Mouse (Mus musculus) forebrain, postnatal 0 days (tissue): ENCODE data around the gene Lamc3. TPM values are rescaled to one million over a fixed set of nuclear protein-coding genes. Genes with fewer than 3 reads are reported as not detected.

ENCODE experiments used
- ATAC-seq: fragments of 200-750 bp; cut with Nextera tagmentation; 2 replicates; pipeline ENCODE4 v1.8.0; 2017; ENCODE audit warnings: mild to moderate bottlenecking, moderate library complexity
- DNase-seq: peaks from one replicate; pipeline ENCODE4 v3.0.0-alpha.2; 2015
- H3K27ac ChIP-seq: fragments of 300-500 bp; sonication (generic); 2 replicates; pipeline ENCODE4 v1.5.1; 2014; ENCODE audit warnings: low read depth, mild to moderate bottlenecking, antibody characterized with exemption, low read length, moderate library complexity, mixed read lengths
- H3K27me3 ChIP-seq: fragments of 300-500 bp; sonication (generic); 2 replicates; pipeline ENCODE4 v1.6.1; 2014; ENCODE audit warnings: mild to moderate bottlenecking, low read length, mixed read lengths; ENCODE audit not compliant: insufficient read depth
- H3K36me3 ChIP-seq: fragments of 300-500 bp; sonication (generic); 2 replicates; pipeline ENCODE4 v1.6.1; 2014; ENCODE audit warnings: mild to moderate bottlenecking, moderate library complexity; ENCODE audit not compliant: insufficient read depth
- H3K4me1 ChIP-seq: fragments of 300-500 bp; sonication (generic); 2 replicates; pipeline ENCODE4 v1.6.1; 2014; ENCODE audit warnings: antibody characterized with exemption; ENCODE audit not compliant: insufficient read depth
- H3K4me2 ChIP-seq: fragments of 300-500 bp; sonication (generic); 2 replicates; pipeline ENCODE4 v1.6.1; 2014; ENCODE audit warnings: low read depth, mild to moderate bottlenecking, moderate library complexity
- H3K4me3 ChIP-seq: fragments of 300-500 bp; sonication (generic); 2 replicates; pipeline ENCODE4 v1.5.1; 2014; ENCODE audit warnings: low read depth, low read length, mixed read lengths
- H3K9ac ChIP-seq: fragments of 300-500 bp; sonication (generic); 2 replicates; pipeline ENCODE4 v1.6.1; 2014; ENCODE audit warnings: mild to moderate bottlenecking
- H3K9me3 ChIP-seq: fragments of 300-500 bp; sonication (generic); 2 replicates; pipeline ENCODE4 v1.6.1; 2016; ENCODE audit warnings: low read length
- CTCF ChIP-seq: sonication (generic); IDR thresholded peaks from 2 replicates; pipeline ENCODE4 v1.5.1; 2016; ENCODE audit warnings: antibody characterized with exemption, control low read depth, low read depth
- WGBS: fragments of 180-500 bp; shearing (Covaris S2); extraction: QIAGEN DNeasy Blood & Tissue Kit; methylation state at CpG from one replicate; pipeline ENCODE4 v1.1.7; 2014; 5-methylcytosine and 5-hydroxymethylcytosine counted together
- polyA plus RNA-seq: library from polyadenylated mRNA; unstranded; fragments of >200 nt; fragmentation: Nextera tagmentation; extraction: Ambion mirVana; gene quantifications from 2 replicates; pipeline ENCODE4 v1.2.1, GENCODE M21; 2015
- total RNA-seq: library from RNA; depleted of rRNA; stranded (reverse); fragments of >200 nt; gene quantifications from 2 replicates; pipeline ENCODE4 v1.2.3, GENCODE M21; 2014; rRNA removed

Gene Lamc3
- total RNA-seq (6.2 and 11.0 TPM in 2 replicates), polyA plus RNA-seq (1.9 and 2.5 TPM in 2 replicates)

GRCm38 (mm10) chr2:31887030-31887429 is at the start of gene Lamc3:
Gene Lamc3, plus strand, starts transcription at chr2:31887291.
- H3K9me3 ChIP-seq: no peaks in the 10 kb centered on the region
- H3K4me2 ChIP-seq: no peak within 1 kb of the TSS; the same call in 1 of the 2 replicates
- ATAC-seq (peak; percentile 27; the same call in 1 of the 2 replicates), DNase-seq (no peak)
- H3K4me3 ChIP-seq: peak within 1 kb of the TSS; percentile 17; the same call in 1 of the 2 replicates
- H3K36me3 ChIP-seq: no peaks in the 10 kb centered on the region
- 7% methylated on average over 26 of the region's 26 CpGs for WGBS
- TF ChIP-seq CTCF: peak; percentile 62
- H3K4me1 ChIP-seq: no peaks in the 10 kb centered on the region
- H3K9ac ChIP-seq: no peak within 1 kb of the TSS
- H3K27ac ChIP-seq: no peak within 1 kb of the TSS
- peaks cover 42% of the 10 kb centered on the region for H3K27me3 ChIP-seq

- Histone ChIP-seq H3K4me3 (no peak overlapping the region), H3K27ac (no peak overlapping the region), H3K4me1 (no peaks in the 10 kb centered on the region), H3K9ac (no peak overlapping the region), H3K4me2 (no peak overlapping the region), H3K36me3 (no peaks in the 10 kb centered on the region), H3K27me3 (no peaks in the 10 kb centered on the region; the same call in 1 of the 2 replicates), H3K9me3 (no peaks in the 10 kb centered on the region)
- DNase-seq (no peak), ATAC-seq (no peak)
- 40% methylated on average over 1 of the region's 1 CpGs for WGBS
- no peak for TF ChIP-seq CTCF
These were observed 48.2 kb upstream of the Lamc3 start for GRCm38 (mm10) chr2:31838868-31839267.

- no peak for DNase-seq
- no peaks in the 10 kb centered on the region for H3K36me3 ChIP-seq
These were observed 42.4 kb upstream of the Lamc3 start for GRCm38 (mm10) chr2:31844729-31845136.

GRCm38 (mm10) chr2:31845512-31845895 is 41.6 kb upstream of the Lamc3 start:
- 0 out of 2 replicates have a peak, but pooled peaks cover 7% of the 10 kb centered on the region for H3K4me1 ChIP-seq
- H3K4me2 ChIP-seq: peak overlapping the region; percentile 89
- H3K36me3 ChIP-seq: no peaks in the 10 kb centered on the region
- peaks cover 20% of the 10 kb centered on the region for H3K27me3 ChIP-seq
- TF ChIP-seq CTCF: no peak
- ATAC-seq: 0 out of 2 replicates have a peak, but pooled peaks have one; percentile 10
- peak overlapping the region; percentile 48 for H3K9ac ChIP-seq
- H3K4me3 ChIP-seq: peak overlapping the region; percentile 58
- no peak for DNase-seq
- H3K27ac ChIP-seq: no peak overlapping the region
- WGBS: 1% methylated on average over 26 of the region's 26 CpGs
- H3K9me3 ChIP-seq: no peaks in the 10 kb centered on the region

More at GRCm38 (mm10) chr2:31844729-31845136, 42.4 kb upstream of the Lamc3 start:
- Histone ChIP-seq H3K27ac (no peak overlapping the region), H3K4me1 (0 out of 2 replicates have a peak, but pooled peaks cover 7% of the 10 kb centered on the region), H3K4me2 (peak overlapping the region; percentile 89), H3K9ac (no peak overlapping the region), H3K9me3 (no peaks in the 10 kb centered on the region), H3K27me3 (peaks cover 20% of the 10 kb centered on the region), H3K4me3 (0 out of 2 replicates have a peak overlapping the region, but pooled peaks have one; percentile 58)
- TF ChIP-seq CTCF: no peak
- 2% methylated on average over 10 of the region's 10 CpGs for WGBS
- peak; percentile 58 for ATAC-seq

GRCm38 (mm10) chr2:31845896-31846691 is 41.0 kb upstream of the Lamc3 start, which contains the start of gene Fibcd1:
Gene Fibcd1, minus strand, starts transcription at chr2:31846005.
- H3K27ac ChIP-seq: no peak within 1 kb of the TSS
- H3K9ac ChIP-seq: peak within 1 kb of the TSS; percentile 48
- ATAC-seq (peak; percentile 70), DNase-seq (peak; percentile 63)
- TF ChIP-seq CTCF: no peak
- peak within 1 kb of the TSS; percentile 89 for H3K4me2 ChIP-seq
- peak within 1 kb of the TSS; percentile 58 for H3K4me3 ChIP-seq
- peaks cover 20% of the 10 kb centered on the region for H3K27me3 ChIP-seq
- 0 out of 2 replicates have a peak, but pooled peaks cover 7% of the 10 kb centered on the region for H3K4me1 ChIP-seq
- WGBS: 1% methylated on average over 51 of the region's 88 CpGs
- H3K9me3 ChIP-seq: no peaks in the 10 kb centered on the region
- no peaks in the 10 kb centered on the region for H3K36me3 ChIP-seq

GRCm38 (mm10) chr2:31846692-31847660 is 40.1 kb upstream of the Lamc3 start:
- ATAC-seq (no peak), DNase-seq (no peak)
- H3K36me3 ChIP-seq: no peaks in the 10 kb centered on the region
- H3K27ac ChIP-seq: no peak overlapping the region
- H3K4me2 ChIP-seq: peak overlapping the region; percentile 89
- H3K27me3 ChIP-seq: peaks cover 20% of the 10 kb centered on the region
- H3K9ac ChIP-seq: peak overlapping the region; percentile 48; the same call in 1 of the 2 replicates
- 5% methylated on average over 35 of the region's 35 CpGs for WGBS
- 0 out of 2 replicates have a peak, but pooled peaks cover 7% of the 10 kb centered on the region for H3K4me1 ChIP-seq
- peak overlapping the region; percentile 58 for H3K4me3 ChIP-seq
- no peak for TF ChIP-seq CTCF
- no peaks in the 10 kb centered on the region for H3K9me3 ChIP-seq
